Mouse (Mus musculus): ENCODE measurements at regions not wholly inside any gene's neighbourhood (a gene's known extent, or its start where the extent isn't known, plus 50 kb on each side); places are given as distances from the start of the nearest gene placed in this dataset.

- TF ChIP-seq CTCF (IDR thresholded peaks at IDR 0.05; ENCODE audit: extremely low read depth, insufficient read length, insufficient replicate concordance, low read depth, low read length): no peak
- no peak for TF ChIP-seq POLR2A (IDR thresholded peaks at IDR 0.05; ENCODE audit: low read depth, low read length)
These were observed 144.5 kb upstream of the Ube2e3 start for GRCm38 (mm10) chr2:78723423-78723822.

Data from small intestine, adult 2 months (tissue).